Mouse (Mus musculus) embryo, embryonic 10.5 days (tissue): Measurements from ENCODE around the gene Ccdc9b.
A peak's percentile ranks its signal among the peaks of the same experiment; 100 is the strongest.

ENCODE experiments used
- DNase-seq: peaks from one replicate; pipeline ENCODE4 v3.0.0-alpha.2; 2015; ENCODE audit warnings: low spot score

Ccdc9b gene

DNA sequence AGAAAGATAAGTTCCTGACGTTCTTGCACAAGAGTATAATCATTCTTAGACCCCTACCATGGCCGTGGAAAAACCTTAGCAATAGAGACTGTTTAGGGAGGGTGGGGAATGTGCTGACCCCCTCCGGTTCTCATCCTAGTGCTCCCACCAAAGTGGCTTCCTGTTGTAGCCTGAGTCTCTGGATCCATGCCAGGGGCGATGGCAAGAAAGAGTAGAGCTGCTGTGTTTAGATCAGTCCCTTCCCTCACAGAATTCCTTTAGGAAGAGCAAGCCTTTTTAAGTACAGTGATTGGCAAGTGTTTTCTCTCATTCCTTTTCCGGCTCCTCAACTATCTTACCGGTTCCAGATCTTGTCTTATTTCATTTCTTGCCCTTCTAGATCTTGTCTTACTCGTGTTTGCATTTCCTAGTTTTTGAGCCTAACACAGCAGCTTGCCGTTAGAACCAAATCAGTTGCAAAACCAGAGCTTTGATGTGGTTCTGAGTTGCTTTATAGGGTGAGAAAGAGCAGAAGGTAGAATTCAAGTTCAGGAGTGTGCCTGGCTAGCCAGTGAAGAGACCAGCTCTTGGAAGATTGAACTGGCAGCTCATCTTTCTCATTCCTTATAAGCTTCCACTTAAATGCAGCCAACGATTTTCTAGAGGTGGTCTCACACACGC lies 15.0 kb downstream of the Ccdc9b start:
- DNase-seq = no peak

DNA sequence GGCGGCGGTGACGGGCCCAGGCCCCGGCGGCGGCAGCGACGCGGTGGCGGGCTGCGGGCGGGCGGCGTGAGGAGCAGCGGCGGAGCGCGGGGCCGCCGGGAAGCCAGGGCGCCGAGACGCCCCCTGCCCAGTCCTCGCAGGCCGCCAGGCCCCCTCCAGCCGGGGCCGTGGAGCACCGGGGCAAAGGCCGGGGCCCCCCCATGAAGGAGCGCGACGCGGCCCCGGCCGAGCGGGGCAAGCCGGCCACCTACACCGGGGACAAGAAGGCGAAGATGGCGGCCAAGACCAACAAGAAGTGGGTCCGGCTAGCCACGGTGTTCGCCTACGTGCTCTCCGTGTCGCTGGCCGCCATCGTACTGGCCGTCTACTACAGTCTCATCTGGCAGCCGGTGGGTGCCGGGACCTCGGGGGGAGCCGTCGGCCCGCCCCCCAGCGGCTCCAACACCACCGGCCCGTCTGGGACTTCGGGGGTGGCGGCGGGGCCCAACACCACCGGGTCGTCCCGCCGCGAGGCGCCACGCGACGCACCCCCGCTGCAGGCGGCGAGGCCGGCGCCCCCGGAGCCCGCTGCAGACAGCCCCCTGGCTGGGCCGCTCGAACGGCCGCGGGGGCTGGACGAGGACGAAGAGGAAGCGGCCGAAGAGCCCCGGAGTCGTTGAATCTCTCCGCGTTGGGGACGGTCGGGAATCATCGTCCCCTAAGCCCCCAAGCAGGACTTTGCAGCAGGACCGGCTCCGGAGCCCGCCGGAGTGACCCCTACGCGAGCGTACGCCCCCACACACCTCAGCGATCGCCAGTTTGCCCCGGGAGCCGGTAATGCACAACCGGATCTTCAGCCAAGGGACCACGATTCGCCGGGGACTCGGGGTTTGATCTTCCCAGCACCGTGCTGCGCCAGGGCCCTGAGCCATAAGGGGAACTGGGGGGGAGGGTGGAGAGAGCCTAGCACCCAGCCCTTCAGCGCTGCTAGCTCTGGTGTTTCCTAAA lies 16.3 kb downstream of the Ccdc9b start:
- DNase-seq = peak; percentile 64

- DNase-seq = peak; percentile 92
These were observed 17.1 kb downstream of the Ccdc9b start, which contains the start of gene Inafm2 for GRCm38 (mm10) chr2:118745232-118745884. TSS of gene Inafm2 (plus strand) at chr2:118745758.

- no peak for DNase-seq
These were observed 17.8 kb downstream of the Ccdc9b start for GRCm38 (mm10) chr2:118744621-118745020.

- peak; percentile 83 for DNase-seq
These were observed 19.1 kb downstream of the Ccdc9b start for GRCm38 (mm10) chr2:118743261-118743943.

DNA sequence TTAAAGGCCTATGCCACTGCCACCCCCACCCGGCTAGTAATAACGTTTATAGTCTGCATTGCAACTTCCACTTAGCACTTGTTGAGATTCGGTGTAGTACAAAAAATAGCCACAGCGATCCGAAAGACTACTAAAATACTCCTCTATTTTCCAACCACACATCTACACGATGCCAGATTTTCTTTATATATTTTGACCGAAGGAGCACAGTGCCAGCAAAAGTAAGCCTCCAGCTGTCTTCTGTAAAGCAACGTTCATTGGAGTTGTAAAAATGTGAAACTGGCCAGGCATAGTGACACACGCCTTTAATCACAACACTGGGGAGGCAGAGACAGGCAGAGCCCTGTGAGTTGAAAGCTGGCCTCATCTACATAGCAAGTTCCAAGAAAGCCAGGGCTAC lies 21.3 kb downstream of the Ccdc9b start:
- no peak for DNase-seq

- no peak for DNase-seq
These were observed 22.1 kb downstream of the Ccdc9b start for GRCm38 (mm10) chr2:118740341-118740740.

- DNase-seq = no peak
These were observed 29.1 kb downstream of the Ccdc9b start for GRCm38 (mm10) chr2:118733341-118733740.

DNA sequence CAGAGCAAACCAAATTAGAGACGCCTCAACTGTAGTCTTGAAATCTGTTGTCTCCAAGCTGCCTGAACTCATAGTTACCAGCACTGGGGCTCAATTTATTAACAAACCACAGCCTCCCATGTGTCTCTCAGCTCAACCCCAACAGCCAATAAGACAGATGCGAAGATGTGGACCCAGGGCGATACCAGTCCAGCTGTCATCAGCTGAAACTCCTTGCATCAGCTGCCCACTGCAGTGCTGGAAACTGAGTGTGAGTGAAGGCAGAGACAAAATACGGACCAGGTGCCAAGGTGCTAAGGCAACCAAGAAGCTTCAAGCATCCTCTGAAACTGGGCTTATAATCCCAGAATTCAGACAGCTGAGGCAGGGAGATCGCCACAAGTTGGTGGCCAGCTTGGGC lies 30.5 kb downstream of the Ccdc9b start:
- DNase-seq = no peak

GRCm38 (mm10) chr2:118730622-118730915 lies 31.9 kb downstream of the Ccdc9b start:
- peak; percentile 65 for DNase-seq

GRCm38 (mm10) chr2:118729816-118730621 lies 32.4 kb downstream of the Ccdc9b start:
- DNase-seq = no peak

- no peak for DNase-seq
These were observed 33.3 kb downstream of the Ccdc9b start for GRCm38 (mm10) chr2:118729194-118729593.

DNA sequence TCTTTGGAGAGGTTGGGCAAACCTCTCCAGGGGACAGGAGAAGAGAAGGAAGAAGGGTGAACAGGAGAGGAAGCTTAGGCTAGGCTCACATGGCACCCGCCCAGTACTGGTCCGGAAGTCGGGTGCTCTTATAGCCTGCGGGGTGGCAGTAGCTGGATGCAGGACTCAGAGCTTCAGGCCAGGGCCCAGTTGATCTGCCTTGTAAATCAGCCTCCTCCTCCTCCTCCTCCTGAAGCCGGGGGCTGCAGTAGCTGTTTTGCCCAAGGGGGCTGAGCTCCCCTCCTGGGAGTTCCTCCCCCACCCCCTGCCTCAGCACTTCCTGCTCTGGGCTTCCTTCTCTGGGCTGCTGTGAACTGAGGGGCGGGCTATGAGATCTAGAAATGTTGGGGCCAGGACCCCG lies 34.1 kb downstream of the Ccdc9b start, which contains the start of gene Plcb2:
Gene Plcb2 (minus strand): TSS at position 102 of the 400 bp plus-strand sequence.
- DNase-seq = peak; percentile 10

GRCm38 (mm10) chr2:118727911-118728310 lies 34.5 kb downstream of the Ccdc9b start:
- no peak for DNase-seq

DNA sequence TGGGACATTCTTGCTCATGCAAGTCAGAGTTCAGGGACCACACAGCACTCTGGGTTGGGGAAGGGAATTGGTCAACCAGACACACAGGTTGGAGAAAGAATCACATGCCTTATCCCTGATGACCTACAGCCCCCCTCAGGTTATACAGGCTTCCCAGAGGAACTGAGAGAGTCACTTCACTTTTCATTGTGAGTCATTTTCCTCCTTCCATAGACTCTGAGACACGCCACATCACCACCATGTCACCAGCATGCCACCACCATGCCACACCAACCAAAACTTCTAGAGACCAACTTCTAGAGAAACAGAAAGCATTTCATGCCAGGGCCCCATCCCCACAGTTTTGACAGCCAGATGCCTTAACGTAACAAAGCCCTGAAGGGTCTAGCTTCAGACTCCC lies 35.6 kb downstream of the Ccdc9b start:
- no peak for DNase-seq

- DNase-seq = no peak
These were observed 37.0 kb downstream of the Ccdc9b start for GRCm38 (mm10) chr2:118725511-118725910.

- no peak for DNase-seq
These were observed 38.6 kb downstream of the Ccdc9b start for GRCm38 (mm10) chr2:118723693-118724486.

DNA sequence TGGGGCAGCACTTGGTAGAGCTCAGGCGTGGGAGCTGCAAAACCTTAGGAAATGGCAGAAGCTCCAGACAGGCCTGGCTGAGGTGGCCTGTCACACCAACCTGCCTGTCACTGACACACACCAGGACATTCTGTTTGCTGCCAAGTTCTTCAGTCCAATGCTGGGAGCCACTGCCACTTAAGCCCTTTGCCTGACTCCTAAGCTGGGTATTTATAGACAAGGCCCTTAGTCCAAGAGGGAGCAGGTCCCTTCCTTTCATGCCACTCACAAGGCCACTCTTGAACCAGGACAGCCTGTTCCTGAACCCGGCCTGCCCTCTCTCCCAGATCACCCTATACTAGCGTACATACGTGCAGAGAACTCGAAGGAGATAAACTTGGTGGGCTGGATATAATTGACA lies 45.8 kb downstream of the Ccdc9b start:
- DNase-seq = no peak

DNA sequence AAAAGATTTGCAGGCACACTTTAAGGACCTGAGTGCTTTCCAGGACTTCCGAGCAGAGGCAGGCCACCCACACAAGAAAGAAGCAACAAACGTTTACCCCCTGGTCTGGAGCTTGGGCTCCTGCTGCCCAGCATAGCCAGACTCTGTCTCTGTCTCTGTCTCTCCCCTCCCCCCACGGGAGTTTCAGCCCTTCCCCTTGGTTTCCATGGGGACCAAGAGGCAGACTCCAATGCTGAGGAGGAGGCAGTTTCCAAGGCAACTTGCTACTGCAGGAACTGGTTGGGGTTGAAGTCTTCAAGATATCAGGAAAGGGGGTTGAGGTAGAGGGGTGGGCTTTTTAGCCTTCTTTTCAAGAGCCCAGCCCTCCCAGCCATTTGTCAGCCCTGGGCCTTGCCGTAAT lies 48.2 kb downstream of the Ccdc9b start:
- DNase-seq = peak; percentile 57

- no peak for DNase-seq
These were observed 48.8 kb downstream of the Ccdc9b start for GRCm38 (mm10) chr2:118713631-118714030.
